Mouse (Mus musculus) heart, embryonic 14.5 days (tissue): Measurements from ENCODE around the gene Cacnb3. TPM values are rescaled to one million over a fixed set of nuclear protein-coding genes. Genes with fewer than 3 reads are reported as not detected.
A peak's percentile ranks its signal among the peaks of the same experiment; 100 is the strongest.

Experiments used
- ATAC-seq: fragments of 200-750 bp; cut with Nextera tagmentation; 2 replicates; pipeline ENCODE4 v1.8.0; 2017; ENCODE audit warnings: low read depth, moderate TSS enrichment; ENCODE audit not compliant: insufficient number of reproducible peaks, insufficient read depth, low FRiP score
- H3K27ac ChIP-seq, 2 experiments: fragments of 200-500 bp in 1 of 2; fragments of 300-500 bp in 1 of 2; sonication (generic) in 1 of 2; replicated peaks in 1 of 2; 2 replicates each; pipeline ENCODE4 v1.5.1; 2012 to 2014; ENCODE audit warnings: low read depth in 2 of 2, low read length in 2 of 2, control low read depth in 1 of 2, mild to moderate bottlenecking in 1 of 2, mixed read lengths in 1 of 2; ENCODE audit not compliant: control insufficient read depth in 1 of 2, insufficient read depth in 1 of 2
- H3K27me3 ChIP-seq: fragments of 300-500 bp; sonication (generic); 2 replicates; pipeline ENCODE4 v1.6.1; 2014; ENCODE audit warnings: mild to moderate bottlenecking, low read length, control low read depth; ENCODE audit not compliant: control insufficient read depth, insufficient read depth
- H3K36me3 ChIP-seq: fragments of 300-500 bp; sonication (generic); 2 replicates; pipeline ENCODE4 v1.6.1; 2014; ENCODE audit warnings: mild to moderate bottlenecking, control low read depth, low read length, mixed read lengths; ENCODE audit not compliant: control insufficient read depth, insufficient read depth
- H3K4me1 ChIP-seq, 2 experiments: fragments of 200-500 bp in 1 of 2; fragments of 300-500 bp in 1 of 2; sonication (generic) in 1 of 2; 2 replicates each; pipeline ENCODE4 v1.6.1; 2012 to 2014; ENCODE audit warnings: low read length in 2 of 2, control low read depth in 1 of 2, mixed read lengths in 1 of 2; ENCODE audit not compliant: control insufficient read depth in 2 of 2, insufficient read depth in 2 of 2
- H3K4me2 ChIP-seq: fragments of 300-500 bp; sonication (generic); 2 replicates; pipeline ENCODE4 v1.6.1; 2014; ENCODE audit warnings: mild to moderate bottlenecking, low read length
- H3K4me3 ChIP-seq, 2 experiments: fragments of 200-500 bp in 1 of 2; fragments of 300-500 bp in 1 of 2; sonication (generic) in 1 of 2; 2 replicates each; pipeline ENCODE4 v1.5.1; 2012 to 2014; ENCODE audit warnings: low read length in 2 of 2, mild to moderate bottlenecking in 2 of 2, control low read depth in 1 of 2, low read depth in 1 of 2, moderate library complexity in 1 of 2; ENCODE audit not compliant: control insufficient read depth in 1 of 2, insufficient read depth in 1 of 2
- H3K9ac ChIP-seq: fragments of 300-500 bp; sonication (generic); 2 replicates; pipeline ENCODE4 v1.6.1; 2014; ENCODE audit warnings: mild to moderate bottlenecking, low read length
- H3K9me3 ChIP-seq: fragments of 300-500 bp; sonication (generic); 2 replicates; pipeline ENCODE4 v1.6.1; 2016; ENCODE audit warnings: low read length, control low read depth; ENCODE audit not compliant: control insufficient read depth
- WGBS: fragments of 180-500 bp; shearing (Covaris S2); extraction: QIAGEN DNeasy Blood & Tissue Kit; methylation state at CpG from one replicate; pipeline ENCODE4 v1.1.7; 2014; 5-methylcytosine and 5-hydroxymethylcytosine counted together
- polyA plus RNA-seq: library from polyadenylated mRNA; unstranded; fragments of >200 nt; fragmentation: Nextera tagmentation; extraction: Ambion mirVana; gene quantifications from 2 replicates; pipeline ENCODE4 v1.2.1, GENCODE M21; 2014

Gene Cacnb3
- polyA plus RNA-seq, 1 experiment from 2014 or later: 6.6 TPM

DNA sequence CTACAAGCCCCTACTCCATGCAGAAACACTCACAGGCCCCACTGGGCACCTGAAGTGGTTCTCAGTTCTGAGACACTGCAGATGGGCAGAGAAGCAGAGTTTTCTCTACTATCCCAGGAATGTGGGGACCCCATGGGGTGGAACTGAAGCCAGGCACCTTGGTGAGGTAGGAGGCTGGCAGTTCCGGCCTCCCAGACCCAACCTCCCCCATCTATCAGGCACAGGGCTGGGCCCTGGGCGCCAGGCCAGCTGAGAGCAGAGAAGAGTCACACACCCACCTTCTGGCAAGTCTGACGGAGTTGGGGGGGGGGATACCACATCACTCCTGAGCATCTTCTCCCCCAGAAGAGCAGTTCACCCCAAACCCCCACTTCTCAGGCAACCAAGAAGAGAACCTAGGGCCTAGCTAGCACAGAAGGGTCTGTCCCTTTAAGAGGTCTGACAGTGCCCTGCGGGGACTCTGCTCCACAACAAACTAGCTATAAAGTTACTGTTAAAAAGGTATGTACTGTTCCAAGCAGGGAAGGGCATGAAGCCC lies 27.6 kb upstream of the Cacnb3 start:
- Histone ChIP-seq H3K4me3 (peak overlapping the region; percentile 45 to 56), H3K9me3 (no peaks in the 10 kb centered on the region), H3K36me3 (peaks cover 68% of the 10 kb centered on the region), H3K4me1 (peaks cover 60 to 74% of the 10 kb centered on the region in 2 experiments), H3K4me2 (peak overlapping the region; percentile 90), H3K27me3 (no peaks in the 10 kb centered on the region), H3K9ac (peak overlapping the region; percentile 80), H3K27ac (peak overlapping the region; percentile 92 to 98)
- no peak for ATAC-seq
- WGBS: 3% methylated on average over 4 of the region's 4 CpGs

DNA sequence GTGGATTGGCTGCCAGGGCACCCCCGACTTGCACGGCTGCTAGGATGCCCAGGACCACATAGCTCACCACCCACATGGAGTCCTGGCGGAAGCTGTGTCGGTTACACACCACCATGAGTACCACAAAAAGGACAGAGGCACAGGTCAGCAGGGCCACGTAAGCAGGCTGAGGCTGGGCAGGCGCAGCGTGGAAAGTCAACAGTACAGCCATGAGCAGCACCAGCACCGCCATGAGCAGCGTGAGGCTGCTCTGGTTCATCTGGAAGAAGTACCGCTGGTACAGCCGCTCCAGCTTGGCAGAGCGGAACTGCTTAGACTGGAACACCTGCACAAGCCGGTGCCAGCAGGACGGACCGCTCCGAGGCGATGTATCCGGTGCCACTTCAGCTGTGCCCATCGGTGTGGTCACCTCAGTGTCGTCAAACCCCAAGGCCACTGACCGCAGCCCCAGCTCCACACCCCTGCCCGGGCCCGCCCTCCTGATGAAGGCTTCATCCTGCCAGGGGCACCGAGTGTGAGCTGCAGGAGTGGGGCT lies 26.5 kb upstream of the Cacnb3 start:
- Histone ChIP-seq H3K4me2 (peak overlapping the region; percentile 90), H3K27ac (peak overlapping the region; percentile 92 to 98), H3K9ac (peak overlapping the region; percentile 80), H3K27me3 (no peaks in the 10 kb centered on the region), H3K9me3 (no peaks in the 10 kb centered on the region), H3K4me3 (peak overlapping the region in 1 of 2 experiments; percentile 45; a peak in 1 of 4 replicates), H3K4me1 (peaks cover 60 to 74% of the 10 kb centered on the region in 2 experiments), H3K36me3 (peaks cover 56% of the 10 kb centered on the region)
- ATAC-seq: no peak
- 84% methylated on average over 24 of the region's 24 CpGs for WGBS

DNA sequence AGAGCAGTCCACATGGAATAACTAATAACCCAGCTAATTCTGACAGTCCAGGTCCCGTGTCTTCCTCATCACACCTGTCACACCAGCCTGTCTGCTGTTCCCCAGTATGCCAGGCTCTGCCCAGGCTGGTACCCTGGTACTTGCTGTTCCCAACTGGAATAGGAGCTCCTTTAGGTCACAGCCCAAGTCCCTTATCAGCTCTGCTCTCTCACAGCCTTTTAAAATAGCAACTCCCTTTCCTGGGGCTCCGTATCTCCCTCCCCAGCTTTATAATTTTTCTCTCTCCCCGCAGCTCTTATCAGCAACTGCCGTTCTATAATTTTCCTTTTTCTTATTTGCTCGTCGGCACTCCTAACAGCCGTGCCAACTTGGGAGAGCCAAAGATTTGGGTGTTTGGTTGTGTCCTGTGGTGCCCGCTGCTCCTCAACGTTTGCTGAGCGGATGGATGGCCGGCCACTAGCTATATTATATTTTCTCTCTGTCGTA lies 24.5 kb upstream of the Cacnb3 start:
- Histone ChIP-seq H3K4me3 (peak overlapping the region; percentile 84 to 90), H3K4me2 (peak overlapping the region; percentile 90), H3K27me3 (no peaks in the 10 kb centered on the region), H3K27ac (peak overlapping the region; percentile 82 to 98), H3K4me1 (peaks cover 54 to 66% of the 10 kb centered on the region in 2 experiments), H3K9me3 (no peaks in the 10 kb centered on the region), H3K9ac (peak overlapping the region; percentile 77), H3K36me3 (peaks cover 37% of the 10 kb centered on the region)
- 8% methylated on average over 12 of the region's 12 CpGs for WGBS
- ATAC-seq: no peak

DNA sequence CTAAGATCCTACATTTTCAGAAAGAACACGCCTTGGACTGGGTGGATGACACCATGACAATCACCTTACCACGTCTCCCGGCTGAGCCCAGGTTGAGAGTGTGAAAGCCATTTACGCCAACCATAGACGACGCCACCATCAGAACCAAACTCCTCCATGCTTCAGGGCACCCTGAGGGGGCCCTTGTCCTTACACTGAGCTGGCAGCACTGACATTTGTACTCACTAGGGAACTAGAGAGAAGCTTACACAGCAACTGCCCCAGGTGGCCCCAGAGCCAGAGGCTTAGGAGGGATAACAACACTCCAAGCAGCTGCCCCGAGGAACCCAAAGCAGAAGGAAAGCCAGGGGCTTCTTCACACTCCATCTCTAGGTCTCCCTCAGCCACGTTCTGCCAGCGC lies 23.9 kb upstream of the Cacnb3 start:
- Histone ChIP-seq H3K4me3 (peak overlapping the region; percentile 84 to 90), H3K9ac (peak overlapping the region; percentile 77), H3K27me3 (no peaks in the 10 kb centered on the region), H3K36me3 (peaks cover 30% of the 10 kb centered on the region), H3K9me3 (no peaks in the 10 kb centered on the region), H3K27ac (peak overlapping the region; percentile 82 to 98), H3K4me2 (peak overlapping the region; percentile 90), H3K4me1 (peaks cover 48 to 60% of the 10 kb centered on the region in 2 experiments)
- WGBS: 24% methylated on average over 9 of the region's 9 CpGs
- no peak for ATAC-seq

DNA sequence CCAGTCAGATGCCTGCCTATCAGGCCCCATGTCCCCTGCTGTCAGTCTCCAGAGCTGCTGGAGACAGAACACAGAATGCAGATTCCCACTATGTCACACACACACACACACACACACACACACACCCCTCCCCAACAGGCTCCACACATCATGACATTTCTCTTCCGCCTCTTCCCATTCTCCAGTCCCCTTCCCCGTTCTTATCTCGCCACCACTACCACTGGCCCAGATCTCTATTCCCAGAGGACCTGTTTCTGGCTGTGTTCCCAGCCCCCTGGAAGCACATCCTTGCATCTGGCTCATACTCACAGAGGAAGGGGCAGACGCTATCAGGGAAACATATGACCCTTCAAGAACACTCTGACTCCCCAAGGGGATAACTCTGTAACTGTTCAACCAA lies 23.1 kb upstream of the Cacnb3 start:
- H3K36me3 ChIP-seq: peaks cover 26% of the 10 kb centered on the region
- WGBS: 5% methylated on average over 4 of the region's 4 CpGs
- peak overlapping the region; percentile 98 to 99 for H3K27ac ChIP-seq
- peaks cover 40 to 53% of the 10 kb centered on the region in 2 experiments for H3K4me1 ChIP-seq
- peak overlapping the region; percentile 99 for H3K9ac ChIP-seq
- H3K9me3 ChIP-seq: no peaks in the 10 kb centered on the region
- peak overlapping the region; percentile 90 for H3K4me2 ChIP-seq
- peak; percentile 79 for ATAC-seq
- H3K27me3 ChIP-seq: no peaks in the 10 kb centered on the region
- H3K4me3 ChIP-seq: peak overlapping the region; percentile 84 to 90

DNA sequence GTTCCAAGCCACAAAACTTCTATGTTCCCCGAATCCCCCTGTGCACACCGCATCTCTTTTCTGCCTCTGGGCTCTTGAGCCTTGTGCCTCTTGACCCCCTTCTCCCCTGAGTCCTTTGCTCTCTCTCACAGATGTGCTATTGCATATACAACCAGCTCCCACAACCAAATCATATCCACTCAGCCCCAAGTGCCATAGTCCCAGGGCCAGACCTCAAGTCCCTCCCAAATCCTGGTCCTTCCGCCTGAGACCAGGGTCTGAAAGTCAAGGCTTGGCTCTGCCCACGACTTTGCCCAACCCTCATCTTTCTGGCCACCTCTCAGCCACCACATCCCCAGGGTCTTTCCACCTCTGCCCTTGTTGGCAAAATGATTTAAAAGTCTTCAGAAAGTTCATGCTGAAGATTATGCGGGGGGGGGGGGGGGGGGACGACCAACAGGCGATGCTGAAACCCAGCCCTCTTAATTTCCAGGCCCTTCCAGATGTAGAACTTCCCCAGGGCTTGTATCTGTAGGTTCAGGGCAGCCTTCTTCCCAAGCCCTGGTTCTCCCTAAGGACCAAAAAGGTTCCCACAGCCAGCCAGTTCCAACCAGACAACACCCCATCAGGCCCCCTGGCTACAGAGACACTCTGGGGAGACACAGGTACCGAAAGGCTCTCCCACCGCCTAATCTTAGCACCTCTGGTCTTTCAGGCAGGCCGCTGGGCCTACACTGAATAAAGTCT lies 22.4 kb upstream of the Cacnb3 start:
- Histone ChIP-seq H3K4me1 (peaks cover 33 to 46% of the 10 kb centered on the region in 2 experiments), H3K4me2 (peak overlapping the region; percentile 90), H3K9ac (peak overlapping the region; percentile 99), H3K9me3 (no peaks in the 10 kb centered on the region), H3K27ac (peak overlapping the region; percentile 98 to 99), H3K27me3 (no peaks in the 10 kb centered on the region), H3K4me3 (peak overlapping the region; percentile 84 to 90), H3K36me3 (peaks cover 19% of the 10 kb centered on the region)
- ATAC-seq: no peak
- 1% methylated on average over 9 of the region's 10 CpGs for WGBS

DNA sequence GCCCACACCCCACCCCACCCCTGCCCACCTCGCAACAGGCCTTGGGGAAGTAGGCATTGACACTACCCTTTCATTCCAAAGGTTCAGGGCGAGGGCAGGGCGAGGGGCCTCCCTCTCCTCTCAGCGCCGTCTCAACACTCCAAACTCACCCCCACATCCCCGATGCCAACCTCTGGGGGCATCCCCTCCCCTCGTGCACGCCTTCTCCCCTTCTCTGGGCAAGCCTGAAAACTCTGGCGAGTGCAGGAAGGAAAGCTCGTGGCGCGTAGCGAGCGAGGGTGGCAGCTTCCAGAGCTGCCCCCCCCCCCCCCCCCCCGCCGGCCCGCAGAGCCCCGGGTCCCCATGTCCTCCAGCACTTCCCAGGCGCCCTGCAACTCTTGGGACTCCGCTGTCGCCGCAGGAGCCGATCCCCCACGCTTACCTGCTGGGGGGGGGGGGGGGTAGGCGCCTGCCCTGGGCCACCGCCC lies 21.8 kb upstream of the Cacnb3 start:
- no peaks in the 10 kb centered on the region for H3K9me3 ChIP-seq
- peak overlapping the region; percentile 90 for H3K4me2 ChIP-seq
- H3K4me3 ChIP-seq: peak overlapping the region; percentile 84 to 90
- 3% methylated on average over 8 of the region's 26 CpGs for WGBS
- H3K9ac ChIP-seq: peak overlapping the region; percentile 99
- H3K27ac ChIP-seq: peak overlapping the region; percentile 98 to 99
- ATAC-seq: no peak
- H3K36me3 ChIP-seq: peaks cover 13% of the 10 kb centered on the region
- H3K27me3 ChIP-seq: no peaks in the 10 kb centered on the region
- peaks cover 28 to 40% of the 10 kb centered on the region in 2 experiments for H3K4me1 ChIP-seq
